ENCODE assay signal across 8 mouse cellular contexts in genomic region chr19:10881426-10882154, GRCm38 (mm10). TPM values are rescaled to one million over a fixed set of nuclear protein-coding genes. Genes with fewer than 3 reads are reported as not detected.
A peak's percentile ranks its signal among the peaks of the same experiment; 100 is the strongest.
DNase-seq lines count a peak whose midpoint lies in the region; ATAC-seq lines count a peak whose summit lies in the region.

Gene Tmem109 (minus strand): TSS chr19:10882001.

- peaks cover 34% of the 10 kb centered on the region for H3K4me1 ChIP-seq in hindbrain, embryonic 15.5 days (replicated peaks)

- ATAC-seq in hindbrain, embryonic 15.5 days (ENCODE audit: low FRiP score, low read depth), result peak; percentile 94

- H3K27ac ChIP-seq in hindbrain, embryonic 15.5 days (replicated peaks), result peak within 1 kb of the TSS; percentile 100

- no peaks in the 10 kb centered on the region for H3K27me3 ChIP-seq in hindbrain, embryonic 15.5 days

- H3K36me3 ChIP-seq in hindbrain, embryonic 15.5 days, result no peaks in the 10 kb centered on the region

- under 1% methylated on average over 49 of the region's 49 CpGs for WGBS in hindbrain, embryonic 15.5 days

- peak within 1 kb of the TSS; percentile 97 for H3K4me2 ChIP-seq in hindbrain, embryonic 15.5 days

- H3K4me3 ChIP-seq in hindbrain, embryonic 15.5 days, result peak within 1 kb of the TSS; percentile 84

- H3K9ac ChIP-seq in hindbrain, embryonic 15.5 days, result peak within 1 kb of the TSS; percentile 78

- H3K9me3 ChIP-seq in hindbrain, embryonic 15.5 days, result 0 out of 2 replicates have a peak, but pooled peaks cover 2% of the 10 kb centered on the region

- peak; percentile 97 for DNase-seq in R1 (ENCODE audit: low read depth, low spot score)
- DNase-seq in cerebellum, postnatal 25 days, result peak; percentile 94 to 97
- DNase-seq in frontal cortex, postnatal 36 days (ENCODE audit: low spot score in 2 of 2), result peak; percentile 93 to 95
- peak; percentile 88 for DNase-seq in left cerebral cortex, adult 11 months (ENCODE audit: low spot score)
- DNase-seq in lung, postnatal 4 days, result peak; percentile 93 to 96
- peak; percentile 94 for DNase-seq in retina, postnatal 7 days (ENCODE audit: low read depth, low spot score)
- DNase-seq in urinary bladder, adult 2 months (ENCODE audit: low spot score), result peak; percentile 80

RNA-seq across cellular contexts. Expression of gene Tmem109, which starts in this region (rescaled TPM):
- polyA plus RNA-seq in hindbrain, embryonic 15.5 days (2015; fragmentation: Nextera tagmentation; extraction: Ambion mirVana), result 45.6 and 46.2 TPM in 2 replicates
- polyA plus RNA-seq in urinary bladder, adult 2 months (2012; rRNA removed), result 132 and 133 TPM in 2 replicates

Comparison
In these comparisons a context has a peak if more than half of its experiments do, and no peak if none do; other contexts are left out.
1. Peak in every context shown above with its lines: DNase-seq, ATAC-seq, H3K4me3 ChIP-seq and H3K27ac ChIP-seq.